Mouse (Mus musculus) testis, adult 2 months (tissue): ENCODE data around the gene Rasgef1b. TPM values are rescaled to one million over a fixed set of nuclear protein-coding genes. Genes with fewer than 3 reads are reported as not detected.

Source experiments
- H3K27ac ChIP-seq: fragments of 200-500 bp; 2 replicates; pipeline ENCODE4 v1.5.1; 2012; ENCODE audit warnings: low read depth, low read length; ENCODE audit not compliant: control insufficient read depth, insufficient read depth
- H3K27me3 ChIP-seq: fragments of 200-500 bp; 2 replicates; pipeline ENCODE4 v1.6.1; 2012; ENCODE audit warnings: mild to moderate bottlenecking, low read length, moderate library complexity; ENCODE audit not compliant: control insufficient read depth, insufficient read depth
- H3K36me3 ChIP-seq: fragments of 200-500 bp; 2 replicates; pipeline ENCODE4 v1.6.1; 2012; ENCODE audit warnings: mild to moderate bottlenecking, low read length; ENCODE audit not compliant: control insufficient read depth, insufficient read depth
- H3K4me1 ChIP-seq: fragments of 200-500 bp; 2 replicates; pipeline ENCODE4 v1.6.1; 2012; ENCODE audit warnings: low read length; ENCODE audit not compliant: control insufficient read depth, insufficient read depth
- H3K4me3 ChIP-seq: fragments of 200-500 bp; 2 replicates; pipeline ENCODE4 v1.5.1; 2012; ENCODE audit warnings: low read depth, mild to moderate bottlenecking, low read length, moderate library complexity, mixed read lengths; ENCODE audit not compliant: control insufficient read depth
- CTCF ChIP-seq: fragments of 200-500 bp; IDR thresholded peaks from 2 replicates; pipeline ENCODE4 v1.5.1; 2012; ENCODE audit warnings: low read depth, mild to moderate bottlenecking, inconsistent platforms, low read length, moderate library complexity; ENCODE audit not compliant: control insufficient read depth, insufficient read depth, insufficient replicate concordance
- POLR2A ChIP-seq: fragments of 200-500 bp; IDR thresholded peaks from 2 replicates; pipeline ENCODE4 v1.6.1; 2012; ENCODE audit warnings: low read depth, mild to moderate bottlenecking, inconsistent platforms, low read length, moderate library complexity; ENCODE audit not compliant: control insufficient read depth
- polyA plus RNA-seq: library from polyadenylated mRNA; depleted of rRNA; stranded (reverse); fragments of >200 nt; gene quantifications from 2 replicates; pipeline ENCODE4 v1.2.3, GENCODE M21; 2012

The Rasgef1b gene
- polyA plus RNA-seq, 1 experiment = 3.2 TPM

GRCm38 (mm10) chr5:99515764-99516163 lies 213.1 kb downstream of the Rasgef1b start:
- Histone ChIP-seq H3K27ac (no peak overlapping the region), H3K36me3 (no peaks in the 10 kb centered on the region), H3K4me1 (peaks cover 2% of the 10 kb centered on the region; the same call in 1 of the 2 replicates), H3K27me3 (no peaks in the 10 kb centered on the region), H3K4me3 (no peak overlapping the region)
- TF ChIP-seq POLR2A = no peak
- TF ChIP-seq CTCF = no peak

GRCm38 (mm10) chr5:99513209-99513880 lies 215.5 kb downstream of the Rasgef1b start:
- H3K4me3 ChIP-seq = no peak overlapping the region
- H3K27ac ChIP-seq = no peak overlapping the region
- H3K27me3 ChIP-seq = no peaks in the 10 kb centered on the region
- TF ChIP-seq POLR2A = no peak
- no peak for TF ChIP-seq CTCF
- no peaks in the 10 kb centered on the region for H3K36me3 ChIP-seq
- H3K4me1 ChIP-seq = peaks cover 2% of the 10 kb centered on the region; the same call in 1 of the 2 replicates

GRCm38 (mm10) chr5:99511081-99511480 lies 217.8 kb downstream of the Rasgef1b start:
- no peak overlapping the region for H3K27ac ChIP-seq
- TF ChIP-seq POLR2A = no peak
- TF ChIP-seq CTCF = no peak
- H3K4me3 ChIP-seq = peak overlapping the region; percentile 74
- H3K36me3 ChIP-seq = no peaks in the 10 kb centered on the region
- H3K4me1 ChIP-seq = peaks cover 2% of the 10 kb centered on the region; the same call in 1 of the 2 replicates
- no peaks in the 10 kb centered on the region for H3K27me3 ChIP-seq

- H3K27me3 ChIP-seq = no peaks in the 10 kb centered on the region
- no peak overlapping the region for H3K4me3 ChIP-seq
- peaks cover 5% of the 10 kb centered on the region; the same call in 1 of the 2 replicates for H3K4me1 ChIP-seq
- H3K36me3 ChIP-seq = no peaks in the 10 kb centered on the region
- H3K27ac ChIP-seq = no peak overlapping the region
- TF ChIP-seq POLR2A (no peak), CTCF (no peak)
These were observed 222.8 kb downstream of the Rasgef1b start for GRCm38 (mm10) chr5:99506109-99506508.

- H3K27me3 ChIP-seq = no peaks in the 10 kb centered on the region
- no peaks in the 10 kb centered on the region for H3K36me3 ChIP-seq
- peaks cover 5% of the 10 kb centered on the region; the same call in 1 of the 2 replicates for H3K4me1 ChIP-seq
- no peak overlapping the region for H3K27ac ChIP-seq
- no peak for TF ChIP-seq CTCF
- TF ChIP-seq POLR2A = no peak
- no peak overlapping the region for H3K4me3 ChIP-seq
These were observed 224.5 kb downstream of the Rasgef1b start for GRCm38 (mm10) chr5:99504349-99504830.

- Histone ChIP-seq H3K27me3 (no peaks in the 10 kb centered on the region), H3K4me3 (peak overlapping the region; percentile 39), H3K4me1 (peaks cover 5% of the 10 kb centered on the region; the same call in 1 of the 2 replicates), H3K27ac (no peak overlapping the region), H3K36me3 (no peaks in the 10 kb centered on the region)
- TF ChIP-seq POLR2A (no peak), CTCF (no peak)
These were observed 226.2 kb downstream of the Rasgef1b start for GRCm38 (mm10) chr5:99502681-99503080.

GRCm38 (mm10) chr5:99499404-99500089 lies 229.3 kb downstream of the Rasgef1b start:
- peaks cover 5% of the 10 kb centered on the region; the same call in 1 of the 2 replicates for H3K4me1 ChIP-seq
- no peak for TF ChIP-seq CTCF
- no peak for TF ChIP-seq POLR2A
- H3K27ac ChIP-seq = no peak overlapping the region
- H3K27me3 ChIP-seq = no peaks in the 10 kb centered on the region
- H3K4me3 ChIP-seq = no peak overlapping the region
- no peaks in the 10 kb centered on the region for H3K36me3 ChIP-seq
